Mouse (Mus musculus) thymus, postnatal 10 days (tissue): ENCODE results near the gene Zfp710.
A peak's percentile ranks its signal among the peaks of the same experiment; 100 is the strongest.
"Not testable (repeated sequence)": the region's sequence is repeated elsewhere in the genome, so short reads cannot be mapped to it uniquely, and the experiment has no call there.

Source experiments
- DNase-seq, 2 experiments: peaks; one replicate each; pipeline ENCODE4 v3.0.0; 2021; ENCODE audit warnings: low spot score in 2 of 2

The Zfp710 gene

DNA sequence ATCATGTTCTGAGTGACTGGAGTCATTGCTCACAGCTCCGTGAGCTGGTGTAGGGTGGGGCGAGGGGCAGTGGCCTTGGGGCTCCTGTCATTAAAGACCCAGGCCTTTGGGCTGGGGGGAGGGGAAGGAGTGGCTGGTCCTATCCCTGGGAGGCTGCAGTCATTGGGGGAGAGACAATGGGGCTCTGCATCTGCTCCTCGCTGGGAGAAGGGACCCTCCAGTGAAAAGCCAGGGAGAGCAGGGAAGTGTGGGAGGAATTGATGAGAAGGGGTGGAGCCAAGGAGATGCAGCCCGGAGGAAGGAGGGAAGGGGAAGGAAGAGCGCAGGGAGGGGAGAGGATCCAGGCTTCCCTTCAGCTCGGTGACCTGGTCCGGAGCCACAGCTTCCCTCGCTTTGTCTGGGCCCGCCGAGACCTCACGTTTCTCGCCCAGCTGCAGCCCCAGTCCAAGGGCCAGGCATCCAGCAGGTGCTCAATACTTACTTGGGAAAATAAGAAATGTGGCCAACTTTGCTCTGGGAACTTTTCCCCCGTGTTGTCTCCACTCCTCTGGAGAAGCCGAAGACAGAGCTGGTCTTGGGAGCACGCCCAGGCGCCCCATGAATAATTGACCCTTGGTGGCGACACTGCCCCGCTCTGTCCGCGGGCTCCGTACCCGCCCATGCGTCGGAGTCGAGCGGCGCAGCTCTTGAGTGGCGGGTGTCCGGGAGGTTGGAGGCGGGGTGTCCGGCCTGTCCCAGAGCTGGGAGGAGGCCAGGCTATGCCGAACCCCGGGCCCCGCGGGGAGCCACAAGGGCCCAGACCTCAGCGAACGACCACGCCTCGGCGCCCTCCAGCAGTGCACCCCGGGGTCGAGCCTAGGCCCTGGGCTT lies at the start of gene Zfp710:
Gene Zfp710, plus strand, starts transcription at position 294 of the 870 bp plus-strand sequence.
- DNase-seq = peak in 1 of 2 experiments; percentile 27

DNA sequence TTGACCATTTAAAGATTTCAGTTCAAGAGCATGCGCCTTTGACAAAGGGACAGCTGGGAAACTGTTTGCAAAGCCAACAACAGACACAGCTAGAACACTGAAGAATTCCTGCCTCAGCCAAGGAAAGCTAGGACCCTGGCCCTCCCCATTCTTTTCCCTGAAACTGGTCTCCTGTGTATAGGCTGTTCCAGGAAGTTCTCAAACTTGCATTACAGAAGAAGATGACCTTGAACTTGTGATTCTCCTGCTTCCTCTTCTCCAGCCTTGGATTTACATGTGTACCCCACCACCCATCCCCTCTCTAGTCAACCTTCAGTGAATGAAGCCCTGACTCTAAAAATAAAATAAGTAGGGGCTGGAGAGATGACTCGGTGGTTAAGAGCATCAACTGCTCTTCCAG lies 49.3 kb upstream of the Zfp710 start:
- DNase-seq = no peak

- no peak for DNase-seq
Measured at GRCm38 (mm10) chr7:79986717-79987116, 37.9 kb upstream of the Zfp710 start.

DNA sequence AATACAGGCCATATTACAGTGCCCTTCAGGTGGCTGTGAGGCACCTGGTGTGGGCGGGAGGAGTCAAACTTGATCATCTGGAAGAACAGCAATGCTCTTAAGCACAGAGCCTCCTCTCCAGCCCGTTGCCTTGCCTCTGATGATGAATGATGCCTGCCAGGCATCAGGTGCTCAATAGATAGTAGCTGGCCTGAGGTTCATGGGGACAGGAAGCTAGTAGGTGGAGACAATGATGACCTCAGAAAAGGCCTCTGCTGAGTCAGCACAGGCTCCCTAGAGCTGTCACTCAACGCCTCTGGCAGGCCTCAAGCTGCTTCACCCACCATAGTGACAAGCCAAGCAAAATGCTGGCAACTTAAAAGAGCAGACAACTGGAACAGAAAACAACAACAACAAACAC lies 36.9 kb upstream of the Zfp710 start:
- no peak for DNase-seq

GRCm38 (mm10) chr7:79988466-79988865 lies 36.1 kb upstream of the Zfp710 start:
- DNase-seq = not testable (repeated sequence)

DNA sequence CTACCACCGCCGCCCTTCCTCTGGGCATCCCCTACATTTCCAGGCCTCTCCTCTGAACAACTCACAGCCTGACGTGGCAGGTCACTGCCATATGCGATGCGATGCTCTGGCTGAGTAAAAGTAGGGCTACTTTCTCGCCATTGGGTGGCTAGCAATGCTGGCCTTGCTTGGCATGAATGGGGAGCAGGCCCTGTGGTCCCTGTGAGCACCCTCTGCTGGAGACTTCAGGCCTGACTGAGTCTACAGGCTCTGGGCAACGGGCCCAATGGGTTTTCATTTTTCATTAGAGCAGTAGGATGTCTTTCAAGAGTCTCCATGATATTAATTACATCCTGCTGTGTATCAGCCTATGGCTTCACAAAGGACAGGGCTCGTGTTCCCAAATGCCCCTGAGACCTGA lies 30.1 kb upstream of the Zfp710 start:
- DNase-seq = no peak

DNA sequence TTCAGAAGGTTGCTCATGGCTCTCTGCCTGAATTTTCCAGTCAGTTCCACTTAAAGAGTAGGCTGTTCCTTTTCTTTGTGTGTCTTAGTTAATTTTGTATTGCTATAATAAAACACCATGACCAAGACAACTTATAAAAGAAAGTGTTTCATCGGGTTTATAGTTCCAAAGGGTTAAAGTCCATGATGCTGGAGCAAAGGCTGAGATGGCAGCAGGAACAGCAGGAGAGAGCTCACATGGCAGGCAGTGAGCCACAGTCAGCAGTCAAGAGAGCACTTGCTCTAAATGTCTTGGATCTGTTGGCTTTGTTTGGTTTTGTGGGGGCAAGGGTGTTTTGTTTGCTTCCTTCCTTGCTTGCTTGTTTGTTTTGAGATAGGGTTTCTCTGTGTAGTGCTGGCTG lies 26.9 kb upstream of the Zfp710 start:
- DNase-seq = no peak

- no peak for DNase-seq
Measured at GRCm38 (mm10) chr7:80002353-80003055, 22.1 kb upstream of the Zfp710 start.

DNA sequence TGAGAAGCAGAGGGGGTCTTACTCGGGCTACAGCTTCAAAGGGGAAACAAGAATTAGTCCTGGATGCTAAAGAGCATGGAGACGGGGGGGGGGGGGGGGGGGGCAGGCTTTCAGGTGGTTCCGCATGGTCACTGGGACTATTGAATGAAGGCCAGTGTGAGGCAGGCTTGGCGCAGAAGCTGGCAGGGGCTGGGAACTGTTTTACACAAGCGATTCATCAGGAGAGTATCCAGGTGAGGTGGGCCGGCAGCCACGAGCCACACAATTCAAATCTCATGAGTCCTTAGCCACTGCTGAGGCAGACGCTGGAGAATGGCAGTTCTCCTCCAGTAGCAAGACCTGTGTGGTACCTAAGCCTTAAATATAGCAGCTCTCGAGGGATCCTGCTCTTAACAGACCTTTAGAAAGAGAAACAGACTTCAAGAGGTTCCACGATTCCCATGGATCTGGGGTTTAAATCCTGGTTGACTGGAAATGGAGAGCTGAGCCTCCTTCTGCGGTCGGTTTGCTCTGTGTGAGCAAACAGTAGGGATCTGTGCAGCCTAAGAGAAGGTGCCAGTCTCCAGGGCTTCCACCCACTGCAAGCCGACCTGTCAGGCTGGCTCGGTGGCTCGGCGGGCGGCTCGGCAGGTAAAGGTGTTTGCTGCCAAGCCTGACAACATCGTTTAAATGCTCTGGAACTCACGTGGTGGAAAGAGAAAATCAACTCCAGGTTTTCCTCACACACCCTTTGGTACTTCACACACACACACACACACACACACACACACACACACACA lies 19.6 kb upstream of the Zfp710 start:
- DNase-seq = no peak

DNA sequence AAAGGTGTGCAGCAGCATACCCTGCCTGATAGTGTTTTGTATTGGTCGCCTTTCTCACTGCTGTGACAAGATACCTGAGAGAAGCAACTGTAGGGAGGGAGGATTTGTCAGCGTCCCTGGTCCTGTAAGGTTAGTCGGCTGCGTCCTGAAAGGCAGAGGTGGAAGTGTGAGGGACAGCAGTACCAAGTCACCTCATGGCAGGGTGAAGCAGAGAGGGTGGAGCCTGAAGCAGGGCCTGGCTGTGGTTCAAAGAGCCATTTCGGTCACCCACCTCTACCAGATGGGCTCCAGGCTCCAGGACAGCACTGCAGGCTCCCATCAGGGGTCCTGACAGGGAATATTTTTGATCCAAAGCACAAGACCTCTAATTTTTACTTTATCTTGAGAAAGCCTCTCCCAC lies 13.9 kb upstream of the Zfp710 start:
- DNase-seq = no peak

DNA sequence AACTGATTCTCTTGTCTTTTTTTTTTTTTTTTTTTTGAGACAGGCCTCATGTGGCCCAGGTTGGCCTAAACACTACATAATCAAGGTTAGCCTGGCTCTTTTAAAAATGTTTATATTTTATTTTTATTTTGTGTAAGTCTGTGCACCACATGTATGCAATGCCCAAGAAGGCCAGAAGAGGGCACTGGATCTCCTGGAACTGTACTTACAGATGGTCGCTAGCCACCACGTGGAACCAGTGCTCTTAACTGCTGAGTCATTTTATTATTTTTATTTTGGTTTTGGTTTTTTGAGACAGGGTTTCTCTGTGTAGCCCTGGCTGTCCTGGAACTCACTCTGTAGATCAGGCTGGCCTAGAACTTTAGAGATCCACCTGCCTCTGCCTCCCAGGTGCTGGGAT lies 13.1 kb upstream of the Zfp710 start:
- peak; percentile 34 to 61 for DNase-seq

DNA sequence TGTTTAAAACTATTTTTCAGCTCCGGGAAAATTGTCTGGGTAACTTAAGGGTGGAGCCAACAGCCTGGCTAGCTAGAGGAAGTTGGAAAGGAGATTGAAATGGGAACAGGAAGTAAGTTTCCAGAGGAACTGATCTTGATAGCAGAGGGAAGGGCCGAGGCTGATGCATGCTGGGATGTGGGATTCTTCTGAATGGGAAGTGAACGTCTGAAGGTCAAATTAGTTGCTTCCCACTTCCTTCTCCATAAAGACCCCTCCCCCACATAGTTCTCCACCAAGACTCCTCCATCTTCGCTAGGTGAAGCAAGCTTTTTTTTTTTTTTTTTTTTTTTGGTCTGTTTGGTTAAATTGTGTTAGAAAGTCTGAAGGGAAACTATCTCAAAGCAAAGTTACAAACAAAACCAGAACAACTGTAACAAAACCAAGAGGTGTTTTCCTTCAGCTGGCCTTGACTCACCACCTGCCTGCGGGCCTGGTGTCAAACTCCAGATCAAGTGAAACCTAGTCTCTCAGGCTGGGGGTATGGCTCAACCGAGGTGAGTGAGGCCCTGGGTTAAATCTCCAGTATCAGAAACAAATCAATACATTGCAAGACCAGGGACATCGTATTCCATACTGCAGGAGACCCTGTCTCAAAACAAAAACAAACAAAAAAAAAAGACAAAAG lies 10.6 kb upstream of the Zfp710 start:
- DNase-seq = no peak

DNA sequence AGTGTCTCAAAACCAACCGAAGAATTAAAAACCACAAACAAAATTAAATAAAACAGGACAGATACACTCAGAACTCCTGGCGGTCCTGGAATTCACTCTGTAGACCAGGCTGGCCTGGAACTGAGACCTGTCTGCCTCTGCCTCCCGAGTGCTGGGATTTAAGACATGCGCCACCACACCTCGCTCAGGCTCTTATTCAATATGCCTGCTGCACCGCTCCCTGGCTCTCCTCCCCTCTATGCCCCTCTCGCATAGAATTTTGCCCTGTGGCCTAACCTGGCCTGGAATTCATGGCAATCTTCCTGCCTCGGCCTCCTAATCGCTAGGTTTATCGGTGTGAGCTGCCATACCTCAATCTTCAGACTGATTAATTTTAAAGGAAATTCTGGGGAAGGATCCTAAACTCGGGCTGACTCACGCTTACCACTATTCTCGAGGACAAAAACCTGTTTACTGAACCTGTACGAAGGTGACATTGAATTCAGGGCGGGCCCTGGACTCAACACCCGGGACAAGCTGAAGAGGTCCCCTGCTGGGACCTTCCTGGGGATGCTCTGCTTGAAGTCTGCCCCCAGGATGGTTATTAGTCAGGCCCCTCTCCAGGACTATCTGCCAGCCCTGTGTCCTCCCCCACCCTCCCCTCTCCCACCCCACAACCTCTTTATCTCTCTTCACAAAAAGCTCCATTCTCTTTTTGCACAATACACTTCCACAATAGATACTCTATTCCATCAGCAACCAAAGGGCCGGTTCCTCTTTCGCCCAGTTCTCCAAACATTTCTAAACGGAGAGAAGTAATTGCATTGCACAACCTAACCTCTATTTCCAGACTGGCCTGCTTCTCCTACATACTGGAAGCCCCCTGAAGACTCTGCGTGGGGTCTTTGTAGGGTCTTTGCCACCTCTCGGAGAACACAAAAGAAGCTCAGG lies 9.5 kb upstream of the Zfp710 start:
- no peak for DNase-seq

DNA sequence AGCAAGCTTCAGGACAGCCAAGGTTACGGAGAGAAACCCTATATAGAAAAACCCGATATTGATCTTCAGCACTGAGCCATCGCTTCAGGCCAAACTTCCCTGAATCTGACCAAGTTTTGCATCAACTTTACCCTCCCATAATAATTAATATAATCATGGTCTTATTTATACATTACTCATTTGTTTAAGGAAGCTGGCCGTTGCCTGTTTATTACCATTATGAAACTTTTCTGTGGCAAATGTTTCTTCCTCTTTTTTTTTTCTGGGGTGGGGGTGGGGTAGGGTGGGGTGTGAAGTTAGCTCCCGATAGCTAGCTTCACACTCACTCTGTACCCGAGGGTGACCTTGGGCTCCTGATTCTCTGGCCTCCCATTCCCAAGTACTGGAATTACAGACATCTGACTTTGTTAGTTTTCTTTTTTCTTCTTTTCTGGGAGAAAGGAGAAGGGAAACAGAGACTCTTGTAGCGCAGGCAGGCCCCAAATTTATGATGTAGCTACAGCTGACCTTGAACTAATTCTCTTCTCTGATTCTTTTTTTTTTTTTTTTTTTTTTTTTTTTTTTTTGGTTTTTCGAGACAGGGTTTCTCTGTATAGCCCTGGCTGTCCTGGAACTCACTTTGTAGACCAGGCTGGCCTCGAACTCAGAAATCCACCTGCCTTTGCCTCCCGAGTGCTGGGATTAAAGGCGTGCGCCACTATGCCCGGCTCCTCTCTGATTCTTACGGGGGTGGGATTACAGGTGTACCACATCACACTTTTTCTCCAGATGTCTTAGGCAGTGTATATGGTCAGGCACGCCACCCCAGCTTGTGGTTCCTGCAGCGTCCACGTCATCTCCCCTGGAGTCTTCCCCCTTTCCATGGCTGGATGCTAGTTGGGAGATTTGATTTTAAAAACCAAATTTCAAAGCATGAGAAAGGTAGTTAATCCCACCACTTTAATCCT lies 5.8 kb upstream of the Zfp710 start:
- no peak for DNase-seq

- peak in 1 of 2 experiments; percentile 44 for DNase-seq
Measured at GRCm38 (mm10) chr7:80023621-80024435, 786 bp upstream of the Zfp710 start.

DNA sequence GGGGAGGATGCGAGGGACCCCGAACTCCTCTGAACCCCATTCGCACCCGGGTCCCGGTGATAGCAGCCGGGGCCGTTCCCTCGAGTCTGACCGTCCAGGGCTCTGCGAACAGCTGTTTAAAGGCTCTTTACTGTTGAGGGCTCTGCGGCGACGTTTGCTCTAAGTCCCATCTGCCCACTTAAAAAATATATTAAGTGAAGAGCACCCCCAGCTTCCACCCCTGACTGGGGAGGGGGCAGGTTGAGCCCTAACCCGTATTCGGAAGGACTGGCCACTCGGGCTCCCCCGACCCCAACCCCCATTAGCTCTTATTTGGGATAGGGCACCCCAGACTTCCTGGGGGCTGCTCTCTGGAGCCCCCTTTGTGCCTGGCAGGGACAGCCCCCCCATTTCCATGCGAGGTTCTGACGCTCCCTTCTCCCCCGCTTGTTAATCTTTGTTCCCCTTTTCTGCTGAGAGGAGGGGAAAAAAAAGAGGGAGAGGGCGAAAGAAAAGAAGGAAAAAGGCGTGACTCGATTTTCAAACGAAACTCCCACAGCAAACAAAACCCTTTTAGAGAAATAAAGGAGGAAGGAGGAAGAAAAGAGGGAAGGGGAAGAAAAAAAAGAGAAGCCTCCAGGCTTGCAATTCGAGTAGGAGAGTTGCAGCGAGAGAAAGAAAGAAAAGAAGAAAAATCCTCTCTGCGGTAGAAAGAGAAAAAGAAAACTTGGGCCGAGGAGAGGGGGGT lies 940 bp downstream of the Zfp710 start:
- peak in 1 of 2 experiments; percentile 30 for DNase-seq

DNA sequence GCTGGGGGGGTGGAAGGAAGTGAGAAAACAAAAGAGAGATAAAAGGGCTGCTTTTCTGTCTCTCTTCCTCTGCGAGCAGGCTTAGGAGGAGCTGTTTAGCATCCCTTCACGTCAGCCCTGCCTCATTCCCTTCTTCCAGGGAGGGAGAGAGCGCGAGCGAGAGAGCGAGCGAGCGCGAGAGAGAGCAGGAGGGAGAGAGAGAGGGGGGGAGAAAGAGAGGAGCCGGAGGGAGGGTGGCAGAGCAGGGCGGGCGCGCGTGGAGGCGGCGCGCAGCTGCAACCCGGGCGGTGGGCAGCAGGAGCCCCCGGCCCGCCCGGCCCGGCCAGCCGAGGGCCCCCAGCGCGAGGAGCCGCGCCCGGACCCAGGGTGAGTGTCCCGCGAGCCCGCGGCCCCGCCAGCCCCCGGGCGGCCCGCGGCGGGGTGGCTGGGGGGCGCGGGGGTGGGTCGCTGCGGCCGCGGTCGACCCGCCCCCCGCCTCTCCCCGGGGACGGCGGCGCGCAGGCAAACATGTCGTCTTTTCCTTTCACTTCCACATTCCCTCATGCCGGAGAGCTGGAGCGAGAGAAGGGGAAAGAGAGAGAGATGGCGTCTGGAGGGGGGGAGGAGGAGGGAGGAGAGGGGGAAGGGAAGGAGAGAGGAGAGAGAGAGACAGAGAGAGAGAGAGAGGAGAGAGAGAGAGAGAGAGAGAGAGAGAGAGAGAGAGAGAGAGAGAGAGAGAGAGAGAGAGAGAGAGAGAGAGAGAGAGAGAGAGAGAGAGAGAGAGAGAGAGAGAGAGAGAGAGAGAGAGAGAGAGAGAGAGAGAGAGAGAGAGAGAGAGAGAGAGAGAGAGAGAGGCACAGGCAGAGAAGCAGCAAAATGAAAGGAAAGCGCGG lies 1.7 kb downstream of the Zfp710 start:
- peak; percentile 26 to 45 for DNase-seq
